Mouse (Mus musculus) intestine, postnatal 0 days (tissue): Measurements from ENCODE around the gene Adra1d. TPM values are rescaled to one million over a fixed set of nuclear protein-coding genes. Genes with fewer than 3 reads are reported as not detected.

Experiments used
- ATAC-seq: fragments of 200-750 bp; cut with Nextera tagmentation; 2 replicates; pipeline ENCODE4 v1.8.0; 2017; ENCODE audit warnings: mild to moderate bottlenecking, moderate TSS enrichment, moderate library complexity
- H3K27ac ChIP-seq: fragments of 300-500 bp; sonication (generic); 2 replicates; pipeline ENCODE4 v1.5.1; 2014; ENCODE audit warnings: mild to moderate bottlenecking, low read depth, low read length, moderate library complexity
- H3K27me3 ChIP-seq: fragments of 300-500 bp; sonication (generic); replicated peaks from 2 replicates; pipeline ENCODE4 v1.6.1; 2014; ENCODE audit warnings: low read length, mixed read lengths; ENCODE audit not compliant: control insufficient read depth, insufficient read depth
- H3K36me3 ChIP-seq: fragments of 300-500 bp; sonication (generic); 2 replicates; pipeline ENCODE4 v1.6.1; 2014; ENCODE audit warnings: mild to moderate bottlenecking, moderate library complexity; ENCODE audit not compliant: control insufficient read depth, insufficient read depth
- H3K4me1 ChIP-seq: fragments of 300-500 bp; sonication (generic); replicated peaks from 2 replicates; pipeline ENCODE4 v1.6.1; 2014; ENCODE audit warnings: antibody characterized with exemption, low read length, mixed read lengths; ENCODE audit not compliant: control insufficient read depth, insufficient read depth
- H3K4me2 ChIP-seq: fragments of 300-500 bp; sonication (generic); replicated peaks from 2 replicates; pipeline ENCODE4 v1.6.1; 2014; ENCODE audit warnings: low read depth, mild to moderate bottlenecking, moderate library complexity
- H3K4me3 ChIP-seq: fragments of 300-500 bp; sonication (generic); 2 replicates; pipeline ENCODE4 v1.5.1; 2014; ENCODE audit warnings: low read depth, low read length
- H3K9ac ChIP-seq: fragments of 300-500 bp; sonication (generic); 2 replicates; pipeline ENCODE4 v1.6.1; 2014; ENCODE audit warnings: mild to moderate bottlenecking, low read depth, low read length
- H3K9me3 ChIP-seq: fragments of 300-500 bp; sonication (generic); 2 replicates; pipeline ENCODE4 v1.6.1; 2016; ENCODE audit warnings: mixed run types; ENCODE audit not compliant: control insufficient read depth
- CTCF ChIP-seq: sonication (generic); IDR thresholded peaks from 2 replicates; pipeline ENCODE4 v1.5.1; 2016; ENCODE audit warnings: low read depth, mild to moderate bottlenecking, control low read depth, antibody characterized with exemption, moderate library complexity
- WGBS: fragments of 180-500 bp; shearing (Covaris S2); extraction: QIAGEN DNeasy Blood & Tissue Kit; methylation state at CpG from one replicate; pipeline ENCODE4 v1.1.7; 2014; 5-methylcytosine and 5-hydroxymethylcytosine counted together
- polyA plus RNA-seq: library from polyadenylated mRNA; unstranded; fragments of >200 nt; fragmentation: Nextera tagmentation; extraction: Ambion mirVana; gene quantifications from 2 replicates; pipeline ENCODE4 v1.2.1, GENCODE M21; 2015

The Adra1d gene
- polyA plus RNA-seq, 1 experiment from 2014 or later = 0.05 TPM

DNA sequence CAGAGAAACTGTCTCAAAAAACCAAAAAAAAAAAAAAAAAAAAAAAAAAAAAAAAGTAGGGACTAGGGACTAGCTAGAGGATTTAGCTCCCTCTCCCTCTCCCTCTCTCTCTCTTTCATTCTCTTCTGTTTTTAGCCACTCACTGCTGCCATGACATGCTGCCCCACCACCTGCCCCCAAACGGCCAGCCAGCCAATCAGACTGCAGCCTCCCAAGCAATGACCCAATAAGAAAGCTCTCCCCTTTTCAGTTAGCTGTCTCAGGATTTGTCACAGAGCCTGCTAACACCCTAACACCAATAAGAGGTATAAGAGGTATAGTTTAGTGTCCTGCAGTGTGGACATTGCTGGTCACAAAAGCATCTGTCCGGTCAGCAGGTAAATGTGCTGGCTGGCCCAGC, 11.6 kb downstream of the Adra1d start:
- ATAC-seq = no peak
- Histone ChIP-seq H3K9ac (no peak overlapping the region), H3K9me3 (no peaks in the 10 kb centered on the region), H3K36me3 (no peaks in the 10 kb centered on the region), H3K4me3 (no peak overlapping the region), H3K27ac (no peak overlapping the region), H3K27me3 (peaks cover 37% of the 10 kb centered on the region), H3K4me2 (no peak overlapping the region), H3K4me1 (peaks cover 7% of the 10 kb centered on the region)
- WGBS = 68% methylated on average over 2 of the region's 2 CpGs
- no peak for TF ChIP-seq CTCF

DNA sequence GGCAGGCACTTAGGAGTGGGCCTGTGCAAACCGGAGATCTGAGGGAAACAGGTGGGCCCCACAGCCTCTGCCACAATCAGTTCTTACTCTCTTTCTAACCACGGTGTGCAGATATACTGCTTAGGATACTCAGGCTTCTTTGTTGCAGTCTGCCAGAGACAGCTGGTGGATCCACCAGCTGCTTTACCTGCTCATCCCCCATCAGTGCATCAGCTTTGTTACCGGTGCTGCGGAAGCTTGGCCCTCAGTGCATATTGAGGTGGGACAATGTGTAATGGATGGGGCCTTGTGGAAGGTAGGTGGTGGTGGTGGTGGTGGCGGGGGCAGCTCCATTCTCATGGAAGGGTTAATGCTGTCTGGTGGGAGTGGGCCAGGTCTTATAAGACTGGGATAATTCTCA, 13.0 kb downstream of the Adra1d start:
- H3K4me3 ChIP-seq = no peak overlapping the region
- no peak for ATAC-seq
- no peak for TF ChIP-seq CTCF
- peaks cover 7% of the 10 kb centered on the region for H3K4me1 ChIP-seq
- H3K9me3 ChIP-seq = no peaks in the 10 kb centered on the region
- no peak overlapping the region for H3K27ac ChIP-seq
- no peaks in the 10 kb centered on the region for H3K36me3 ChIP-seq
- H3K4me2 ChIP-seq = no peak overlapping the region
- no peak overlapping the region for H3K9ac ChIP-seq
- H3K27me3 ChIP-seq = peaks cover 34% of the 10 kb centered on the region
- WGBS = 81% methylated on average over 5 of the region's 5 CpGs

DNA sequence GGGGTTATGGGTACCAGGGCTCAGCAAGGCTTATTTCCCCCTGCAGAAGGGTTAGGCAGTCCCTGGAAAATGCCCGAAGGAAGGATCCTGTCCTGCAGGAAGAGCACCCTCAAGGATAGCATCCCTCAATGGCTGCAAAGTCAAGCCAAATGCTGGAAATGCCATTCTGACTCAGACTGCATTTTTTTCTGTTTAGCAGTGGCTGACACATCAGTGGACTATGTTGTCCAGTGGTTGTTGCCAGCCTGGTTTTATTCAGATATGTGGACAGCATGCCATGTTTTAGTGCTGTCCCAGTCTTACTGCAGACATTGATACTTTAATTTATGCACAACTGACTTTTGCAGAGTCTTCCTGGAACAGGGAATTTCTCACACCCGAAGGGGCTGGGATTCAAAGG, 13.8 kb downstream of the Adra1d start:
- Histone ChIP-seq H3K4me3 (no peak overlapping the region), H3K9me3 (no peaks in the 10 kb centered on the region), H3K9ac (no peak overlapping the region), H3K4me1 (peaks cover 7% of the 10 kb centered on the region), H3K27ac (no peak overlapping the region), H3K4me2 (no peak overlapping the region), H3K27me3 (peaks cover 34% of the 10 kb centered on the region), H3K36me3 (no peaks in the 10 kb centered on the region)
- ATAC-seq = no peak
- WGBS = 69% methylated on average over 2 of the region's 2 CpGs
- no peak for TF ChIP-seq CTCF

DNA sequence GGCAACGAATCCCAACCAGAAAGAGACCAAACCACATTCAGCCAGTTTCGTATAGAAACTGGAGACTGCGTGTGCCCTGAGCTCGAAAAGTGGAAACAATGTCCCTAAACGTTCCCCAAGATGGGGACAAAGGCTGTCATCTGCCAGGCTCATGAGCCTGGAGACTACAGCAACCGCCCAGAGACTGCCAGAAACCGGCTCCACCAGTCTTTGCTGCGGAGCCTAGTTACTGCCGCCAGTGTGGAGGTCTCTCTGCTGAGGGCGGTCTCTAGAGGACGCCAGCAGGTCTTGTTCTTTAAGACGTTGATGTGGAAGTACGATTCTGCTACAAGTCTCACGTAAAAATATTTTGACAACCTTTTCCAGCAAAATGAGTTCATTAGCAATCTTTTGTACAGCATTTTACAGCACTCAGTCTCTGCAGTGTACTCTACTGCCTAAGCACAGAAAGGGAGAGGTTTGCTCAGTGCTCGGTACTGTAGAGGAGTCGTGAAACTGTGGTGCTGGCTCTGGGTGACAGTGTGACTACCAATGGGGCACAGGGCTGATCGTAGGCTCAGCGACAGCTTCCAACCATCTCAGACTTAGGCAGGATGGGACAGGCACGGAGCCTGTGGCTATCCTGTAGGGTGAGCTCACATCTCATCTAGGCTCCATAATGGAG, 15.2 kb downstream of the Adra1d start:
- WGBS = 13% methylated on average over 19 of the region's 19 CpGs
- H3K4me3 ChIP-seq = peak overlapping the region; percentile 48
- H3K4me1 ChIP-seq = peaks cover 7% of the 10 kb centered on the region
- no peak for ATAC-seq
- H3K4me2 ChIP-seq = peak overlapping the region; percentile 87
- no peak for TF ChIP-seq CTCF
- no peaks in the 10 kb centered on the region for H3K9me3 ChIP-seq
- no peaks in the 10 kb centered on the region for H3K36me3 ChIP-seq
- no peak overlapping the region for H3K9ac ChIP-seq
- peaks cover 29% of the 10 kb centered on the region for H3K27me3 ChIP-seq
- no peak overlapping the region for H3K27ac ChIP-seq

DNA sequence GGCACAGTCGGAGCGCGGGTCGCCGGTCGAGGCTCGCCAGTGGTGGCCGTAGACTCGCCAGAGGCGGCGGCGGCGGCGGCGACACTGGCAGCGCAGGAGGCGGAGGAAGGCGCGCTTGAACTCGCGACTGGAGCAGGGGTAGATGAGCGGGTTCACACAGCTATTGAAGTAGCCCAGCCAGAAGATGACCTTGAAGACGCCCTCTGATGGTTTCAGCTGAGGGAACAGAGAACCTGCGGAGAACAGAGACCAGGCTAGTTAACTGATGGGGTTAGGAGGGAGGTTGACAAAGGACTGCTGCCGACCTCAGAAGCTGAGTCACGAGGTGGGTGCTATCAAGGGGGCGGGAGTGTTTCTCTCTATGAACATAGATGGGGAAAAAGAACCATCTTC, 15.8 kb downstream of the Adra1d start:
- H3K27me3 ChIP-seq = peaks cover 29% of the 10 kb centered on the region
- TF ChIP-seq CTCF = no peak
- no peak for ATAC-seq

DNA sequence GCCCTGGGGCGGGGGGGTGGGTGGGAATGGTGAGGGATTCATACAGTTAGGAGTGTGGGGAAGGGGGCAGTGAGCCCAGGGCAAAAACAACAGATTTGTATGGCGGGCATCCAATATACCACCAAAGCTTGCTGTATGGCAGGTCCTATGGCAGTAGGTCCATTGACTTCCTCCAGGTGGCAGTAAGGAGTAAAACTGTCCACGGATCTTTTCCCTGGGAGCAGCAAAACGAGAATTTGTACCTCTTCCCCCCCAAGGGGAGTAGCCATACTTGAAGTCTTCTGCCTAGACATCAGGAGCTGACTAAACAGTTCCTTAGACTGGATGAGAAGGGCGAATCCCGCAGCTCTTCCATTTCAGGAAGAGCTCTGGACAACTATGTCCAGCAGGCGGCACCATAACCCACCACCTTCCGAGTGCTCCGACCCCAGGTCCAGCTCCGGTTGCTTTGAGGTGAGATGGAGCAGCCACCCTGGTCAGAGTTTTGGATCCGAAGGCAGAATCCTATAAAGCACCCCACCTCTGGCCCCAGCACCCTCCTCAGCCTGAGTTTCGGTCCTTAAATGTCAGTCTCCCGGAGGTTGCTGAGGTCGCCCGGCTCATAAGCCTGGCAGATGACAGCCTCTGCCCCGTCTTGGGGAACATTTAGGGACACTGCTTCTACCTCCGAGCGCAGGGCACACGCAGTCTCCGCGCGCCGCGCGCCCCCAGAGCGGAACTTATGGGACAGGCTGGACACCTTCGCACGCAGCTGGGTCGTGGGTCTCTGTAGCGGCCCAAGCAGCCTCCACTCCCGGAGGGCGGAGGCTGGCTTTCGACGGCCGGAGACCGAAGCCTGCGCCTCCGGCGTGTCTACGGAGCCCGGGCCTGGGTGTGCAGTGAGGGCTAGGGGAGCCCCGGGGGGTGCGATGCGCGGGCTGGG, 16.4 kb downstream of the Adra1d start:
- H3K36me3 ChIP-seq = no peaks in the 10 kb centered on the region
- H3K27ac ChIP-seq = no peak overlapping the region
- H3K4me3 ChIP-seq = peak overlapping the region; percentile 48
- peak; percentile 81; the same call in 1 of the 2 replicates for TF ChIP-seq CTCF
- 3% methylated on average over 45 of the region's 45 CpGs for WGBS
- H3K9ac ChIP-seq = peak overlapping the region; percentile 34
- H3K9me3 ChIP-seq = no peaks in the 10 kb centered on the region
- peaks cover 27% of the 10 kb centered on the region for H3K27me3 ChIP-seq
- ATAC-seq = peak; percentile 53; the same call in 1 of the 2 replicates
- peak overlapping the region; percentile 87 for H3K4me2 ChIP-seq
- H3K4me1 ChIP-seq = peaks cover 7% of the 10 kb centered on the region

More for the DNA sequence above, 15.8 kb downstream of the Adra1d start:
- Histone ChIP-seq H3K9ac (peak overlapping the region; percentile 34), H3K36me3 (no peaks in the 10 kb centered on the region), H3K27ac (no peak overlapping the region), H3K4me1 (peaks cover 7% of the 10 kb centered on the region), H3K4me2 (peak overlapping the region; percentile 87), H3K9me3 (no peaks in the 10 kb centered on the region), H3K4me3 (peak overlapping the region; percentile 48)
- WGBS = under 1% methylated on average over 26 of the region's 27 CpGs
